Mouse (Mus musculus) cerebellum, postnatal 36 days (tissue): ENCODE results near the gene Rftn1.

ENCODE experiments used
- DNase-seq, 2 experiments: peaks; one replicate each; pipeline ENCODE4 v3.0.0; 2021 to 2022; ENCODE audit warnings: mixed read lengths in 2 of 2

Rftn1 gene

GRCm38 (mm10) chr17:50169946-50170427 is 20.5 kb downstream of the Rftn1 start:
- no peak for DNase-seq

GRCm38 (mm10) chr17:50160904-50161805 is 29.3 kb downstream of the Rftn1 start:
- no peak for DNase-seq

GRCm38 (mm10) chr17:50160357-50160756 is 30.1 kb downstream of the Rftn1 start:
- DNase-seq = no peak

- DNase-seq = no peak
These were observed 30.7 kb downstream of the Rftn1 start for GRCm38 (mm10) chr17:50159816-50160215.

- DNase-seq = no peak
These were observed 31.9 kb downstream of the Rftn1 start for GRCm38 (mm10) chr17:50158565-50158964.

- DNase-seq = no peak
These were observed 33.0 kb downstream of the Rftn1 start for GRCm38 (mm10) chr17:50157190-50158150.

GRCm38 (mm10) chr17:50152085-50152484 is 38.4 kb downstream of the Rftn1 start:
- no peak for DNase-seq

GRCm38 (mm10) chr17:50151208-50151723 is 39.2 kb downstream of the Rftn1 start:
- DNase-seq = no peak

GRCm38 (mm10) chr17:50150416-50151207 is 39.9 kb downstream of the Rftn1 start:
- no peak for DNase-seq

- no peak for DNase-seq
These were observed 40.7 kb downstream of the Rftn1 start for GRCm38 (mm10) chr17:50149690-50150210.

- no peak for DNase-seq
These were observed 42.5 kb downstream of the Rftn1 start for GRCm38 (mm10) chr17:50147831-50148587.

- DNase-seq = no peak
These were observed 47.1 kb downstream of the Rftn1 start for GRCm38 (mm10) chr17:50143354-50143753.

GRCm38 (mm10) chr17:50142553-50142952 is 47.9 kb downstream of the Rftn1 start:
- DNase-seq = no peak

GRCm38 (mm10) chr17:50142151-50142550 is 48.3 kb downstream of the Rftn1 start:
- no peak for DNase-seq

GRCm38 (mm10) chr17:50136060-50136459 is 54.4 kb downstream of the Rftn1 start:
- DNase-seq = no peak

- no peak for DNase-seq
These were observed 55.0 kb downstream of the Rftn1 start for GRCm38 (mm10) chr17:50135466-50135865.

- DNase-seq = no peak
These were observed 58.8 kb downstream of the Rftn1 start for GRCm38 (mm10) chr17:50131698-50132097.

- DNase-seq = no peak
These were observed 60.1 kb downstream of the Rftn1 start for GRCm38 (mm10) chr17:50130421-50130820.

- no peak for DNase-seq
These were observed 62.1 kb downstream of the Rftn1 start for GRCm38 (mm10) chr17:50128392-50128791.

GRCm38 (mm10) chr17:50127045-50127813 is 63.2 kb downstream of the Rftn1 start:
- DNase-seq = no peak
